Mouse (Mus musculus): ENCODE results near the gene Fez1. TPM values are rescaled to one million over a fixed set of nuclear protein-coding genes. Genes with fewer than 3 reads are reported as not detected.

Fez1 gene
- total and polyA plus RNA-seq, 3 experiments, result not detected

- TF ChIP-seq E2F4 (IDR thresholded peaks at IDR 0.05; ENCODE audit: borderline replicate concordance, low read depth, low read length), result no peak
- no peak for TF ChIP-seq USF2 (IDR thresholded peaks at IDR 0.05; ENCODE audit: borderline replicate concordance in 1 of 2, insufficient read depth in 1 of 2, low read depth in 1 of 2, low read length in 2 of 2)
- TF ChIP-seq MYC (IDR thresholded peaks at IDR 0.05; ENCODE audit: low read depth, low read length), result no peak
- no peak for TF ChIP-seq GATA1 (IDR thresholded peaks at IDR 0.05; ENCODE audit: low read depth, low read length)
- no peak for TF ChIP-seq CHD2 (IDR thresholded peaks at IDR 0.05; ENCODE audit: low read length)
- TF ChIP-seq SMC3 (IDR thresholded peaks at IDR 0.05; ENCODE audit: low read depth, low read length), result no peak
- no peak for TF ChIP-seq NRF1 (IDR thresholded peaks at IDR 0.05; ENCODE audit: insufficient read depth, low read depth, low read length, poor library complexity, severe bottlenecking)
- TF ChIP-seq MAFK (IDR thresholded peaks at IDR 0.05; ENCODE audit: borderline replicate concordance, low read depth, low read length), result no peak
- TF ChIP-seq JUND (IDR thresholded peaks at IDR 0.05; ENCODE audit: low read depth, low read length), result no peak
- no peak for TF ChIP-seq ZC3H11A (IDR thresholded peaks at IDR 0.05; ENCODE audit: low read depth, low read length)
- TF ChIP-seq KAT2A (conservative IDR thresholded peaks at IDR 0.05; ENCODE audit: low read depth, low read length), result no peak
- TF ChIP-seq GABPA (IDR thresholded peaks at IDR 0.05; ENCODE audit: low read depth, low read length), result no peak
- no peak for TF ChIP-seq EP300 (IDR thresholded peaks at IDR 0.05; ENCODE audit: low read depth in 1 of 2, low read length in 2 of 2)
- no peak for TF ChIP-seq MXI1 (IDR thresholded peaks at IDR 0.05; ENCODE audit: low read depth, low read length)
- TF ChIP-seq POLR2AphosphoS5 (IDR thresholded peaks at IDR 0.05; ENCODE audit: borderline replicate concordance, low read depth, low read length), result no peak
- no peak for TF ChIP-seq POLR2AphosphoS2 (IDR thresholded peaks at IDR 0.05; ENCODE audit: low read length)
- no peak for TF ChIP-seq MYB (IDR thresholded peaks at IDR 0.05; ENCODE audit: low read depth, low read length)
- H3K9ac ChIP-seq (ENCODE audit: control insufficient read depth, low read depth, low read length, poor library complexity, severe bottlenecking), result no peak overlapping the region
- H3K79me2 ChIP-seq (ENCODE audit: control insufficient read depth, insufficient read depth, low read length, poor library complexity), result no peaks in the 10 kb centered on the region
Measured at GRCm38 (mm10) chr9:36916915-36917314, 95.3 kb downstream of the Fez1 start.

GRCm38 (mm10) chr9:36918582-36918981 is 96.9 kb downstream of the Fez1 start:
- H3K27me3 ChIP-seq (ENCODE audit: control insufficient read depth in 1 of 2, insufficient read depth in 2 of 2, low read length in 2 of 2), result peaks cover 3 to 20% of the 10 kb centered on the region in 2 experiments
- TF ChIP-seq ZMIZ1 (IDR thresholded peaks at IDR 0.05; ENCODE audit: low read depth, low read length), result no peak
- TF ChIP-seq POLR2AphosphoS5 (IDR thresholded peaks at IDR 0.05; ENCODE audit: borderline replicate concordance, low read depth, low read length), result no peak
- TF ChIP-seq MEF2A (IDR thresholded peaks at IDR 0.05; ENCODE audit: extremely low read depth, insufficient replicate concordance, low read depth, low read length, poor library complexity, severe bottlenecking), result no peak
- no peak for TF ChIP-seq SMC3 (IDR thresholded peaks at IDR 0.05; ENCODE audit: low read depth, low read length)
- no peak for TF ChIP-seq TCF12 (IDR thresholded peaks at IDR 0.05; ENCODE audit: low read depth, low read length)
- TF ChIP-seq UBTF (IDR thresholded peaks at IDR 0.05; ENCODE audit: borderline replicate concordance, insufficient read depth, low read depth, low read length), result no peak
- no peak for TF ChIP-seq MXI1 (IDR thresholded peaks at IDR 0.05; ENCODE audit: low read depth, low read length)
- no peak for TF ChIP-seq GABPA (IDR thresholded peaks at IDR 0.05; ENCODE audit: low read depth, low read length)
- no peak for TF ChIP-seq KAT2A (conservative IDR thresholded peaks at IDR 0.05; ENCODE audit: low read depth, low read length)
- TF ChIP-seq CTCF (IDR thresholded peaks at IDR 0.05 in 2 of 3, conservative IDR thresholded peaks at IDR 0.05 in 1 of 3; ENCODE audit: control insufficient read depth in 1 of 3, insufficient read depth in 1 of 3, low read depth in 2 of 3, low read length in 3 of 3, poor library complexity in 1 of 3, severe bottlenecking in 1 of 3), result no peak
- no peak for TF ChIP-seq NELFE (IDR thresholded peaks at IDR 0.05; ENCODE audit: low read depth, low read length)
- TF ChIP-seq ZC3H11A (IDR thresholded peaks at IDR 0.05; ENCODE audit: low read depth, low read length), result no peak
- no peak for TF ChIP-seq RAD21 (IDR thresholded peaks at IDR 0.05; ENCODE audit: low read depth, low read length)
- no peak for TF ChIP-seq ZKSCAN1 (IDR thresholded peaks at IDR 0.05; ENCODE audit: low read depth, low read length)
- H3K36me3 ChIP-seq (ENCODE audit: control insufficient read depth in 1 of 2, insufficient read depth in 2 of 2, low read length in 2 of 2), result no peaks in the 10 kb centered on the region
- H3K4me1 ChIP-seq (ENCODE audit: control insufficient read depth in 1 of 2, insufficient read depth in 2 of 2, low read length in 2 of 2), result no peaks in the 10 kb centered on the region
- no peak overlapping the region for H3K27ac ChIP-seq (ENCODE audit: control insufficient read depth, low read depth, low read length)
- H3K9ac ChIP-seq (ENCODE audit: control insufficient read depth, low read depth, low read length, poor library complexity, severe bottlenecking), result no peak overlapping the region
- no peak for DNase-seq (ENCODE audit: low read depth, low spot score)
- H3K4me3 ChIP-seq (ENCODE audit: control insufficient read depth in 1 of 2, insufficient read depth in 1 of 2, low read depth in 2 of 2, low read length in 2 of 2), result no peak overlapping the region
- H3K79me2 ChIP-seq (ENCODE audit: control insufficient read depth, insufficient read depth, low read length, poor library complexity), result no peaks in the 10 kb centered on the region
- H3K9me3 ChIP-seq (replicated peaks; ENCODE audit: insufficient read depth, low read length), result no peaks in the 10 kb centered on the region

More at GRCm38 (mm10) chr9:36916915-36917314, 95.3 kb downstream of the Fez1 start:
- Histone ChIP-seq H3K4me1 (ENCODE audit: control insufficient read depth in 1 of 2, insufficient read depth in 2 of 2, low read length in 2 of 2) (no peaks in the 10 kb centered on the region), H3K4me3 (ENCODE audit: control insufficient read depth in 1 of 2, insufficient read depth in 1 of 2, low read depth in 2 of 2, low read length in 2 of 2) (no peak overlapping the region), H3K36me3 (ENCODE audit: control insufficient read depth in 1 of 2, insufficient read depth in 2 of 2, low read length in 2 of 2) (no peaks in the 10 kb centered on the region), H3K9me3 (replicated peaks; ENCODE audit: insufficient read depth, low read length) (no peaks in the 10 kb centered on the region), H3K27ac (ENCODE audit: control insufficient read depth, low read depth, low read length) (no peak overlapping the region), H3K27me3 (ENCODE audit: control insufficient read depth in 1 of 2, insufficient read depth in 2 of 2, low read length in 2 of 2) (peaks cover 3 to 17% of the 10 kb centered on the region in 2 experiments; a peak in 3 of 4 replicates)
- DNase-seq (ENCODE audit: low read depth, low spot score), result no peak
